Mouse (Mus musculus): ENCODE data around the gene Angptl8. TPM values are rescaled to one million over a fixed set of nuclear protein-coding genes. Genes with fewer than 3 reads are reported as not detected.

Angptl8 gene
- polyA plus RNA-seq, 1 experiment from 2014 or later, result 0.87 TPM

- Histone ChIP-seq H3K4me2 (ENCODE audit: low read length) (no peak overlapping the region), H3K27me3 (ENCODE audit: control insufficient read depth, insufficient read depth, low read depth, low read length) (no peaks in the 10 kb centered on the region), H3K27ac (ENCODE audit: low read length) (no peak overlapping the region), H3K4me3 (ENCODE audit: low read depth, low read length) (no peak overlapping the region), H3K9ac (ENCODE audit: low read depth, low read length) (no peak overlapping the region), H3K9me3 (replicated peaks; ENCODE audit: control insufficient read depth, low read length, poor library complexity, severe bottlenecking) (no peaks in the 10 kb centered on the region), H3K4me1 (ENCODE audit: control insufficient read depth, insufficient read depth, low read length) (no peaks in the 10 kb centered on the region), H3K36me3 (ENCODE audit: control insufficient read depth, insufficient read depth, low read length) (no peaks in the 10 kb centered on the region)
- ATAC-seq, result no peak
- 60% methylated on average over 8 of the region's 8 CpGs for WGBS
These were observed 4.9 kb downstream of the Angptl8 start for GRCm38 (mm10) chr9:21840115-21840787.

- Histone ChIP-seq H3K4me3 (ENCODE audit: low read depth, low read length) (no peak overlapping the region), H3K36me3 (ENCODE audit: control insufficient read depth, insufficient read depth, low read length) (no peaks in the 10 kb centered on the region), H3K27ac (ENCODE audit: low read length) (no peak overlapping the region), H3K9ac (ENCODE audit: low read depth, low read length) (no peak overlapping the region), H3K4me2 (ENCODE audit: low read length) (no peak overlapping the region), H3K4me1 (ENCODE audit: control insufficient read depth, insufficient read depth, low read length) (no peaks in the 10 kb centered on the region), H3K27me3 (ENCODE audit: control insufficient read depth, insufficient read depth, low read depth, low read length) (no peaks in the 10 kb centered on the region), H3K9me3 (replicated peaks; ENCODE audit: control insufficient read depth, low read length, poor library complexity, severe bottlenecking) (no peaks in the 10 kb centered on the region)
- WGBS, result 96% methylated on average over 6 of the region's 6 CpGs
- ATAC-seq, result no peak
These were observed 6.0 kb downstream of the Angptl8 start for GRCm38 (mm10) chr9:21841340-21841739.

GRCm38 (mm10) chr9:21842391-21842790, 7.1 kb downstream of the Angptl8 start:
- H3K4me3 ChIP-seq (ENCODE audit: low read depth, low read length), result no peak overlapping the region
- no peaks in the 10 kb centered on the region for H3K9me3 ChIP-seq (replicated peaks; ENCODE audit: control insufficient read depth, low read length, poor library complexity, severe bottlenecking)
- no peaks in the 10 kb centered on the region for H3K36me3 ChIP-seq (ENCODE audit: control insufficient read depth, insufficient read depth, low read length)
- ATAC-seq, result no peak
- 66% methylated on average over 5 of the region's 5 CpGs for WGBS
- no peaks in the 10 kb centered on the region for H3K4me1 ChIP-seq (ENCODE audit: control insufficient read depth, insufficient read depth, low read length)
- H3K27ac ChIP-seq (ENCODE audit: low read length), result no peak overlapping the region
- no peaks in the 10 kb centered on the region for H3K27me3 ChIP-seq (ENCODE audit: control insufficient read depth, insufficient read depth, low read depth, low read length)
- H3K4me2 ChIP-seq (ENCODE audit: low read length), result no peak overlapping the region
- H3K9ac ChIP-seq (ENCODE audit: low read depth, low read length), result no peak overlapping the region

GRCm38 (mm10) chr9:21843086-21843485, 7.8 kb downstream of the Angptl8 start:
- H3K9ac ChIP-seq (ENCODE audit: low read depth, low read length), result no peak overlapping the region
- no peaks in the 10 kb centered on the region for H3K36me3 ChIP-seq (ENCODE audit: control insufficient read depth, insufficient read depth, low read length)
- no peak overlapping the region for H3K4me3 ChIP-seq (ENCODE audit: low read depth, low read length)
- no peak overlapping the region for H3K4me2 ChIP-seq (ENCODE audit: low read length)
- H3K27ac ChIP-seq (ENCODE audit: low read length), result no peak overlapping the region
- H3K9me3 ChIP-seq (replicated peaks; ENCODE audit: control insufficient read depth, low read length, poor library complexity, severe bottlenecking), result no peaks in the 10 kb centered on the region
- no peaks in the 10 kb centered on the region for H3K4me1 ChIP-seq (ENCODE audit: control insufficient read depth, insufficient read depth, low read length)
- H3K27me3 ChIP-seq (ENCODE audit: control insufficient read depth, insufficient read depth, low read depth, low read length), result no peaks in the 10 kb centered on the region
- WGBS, result 79% methylated on average over 6 of the region's 6 CpGs
- ATAC-seq, result no peak

- 67% methylated on average over 14 of the region's 14 CpGs for WGBS
- H3K9me3 ChIP-seq (replicated peaks; ENCODE audit: control insufficient read depth, low read length, poor library complexity, severe bottlenecking), result no peaks in the 10 kb centered on the region
- H3K4me3 ChIP-seq (ENCODE audit: low read depth, low read length), result no peak overlapping the region
- no peak overlapping the region for H3K27ac ChIP-seq (ENCODE audit: low read length)
- H3K9ac ChIP-seq (ENCODE audit: low read depth, low read length), result no peak overlapping the region
- no peak for ATAC-seq
- H3K4me2 ChIP-seq (ENCODE audit: low read length), result no peak overlapping the region
- H3K27me3 ChIP-seq (ENCODE audit: control insufficient read depth, insufficient read depth, low read depth, low read length), result no peaks in the 10 kb centered on the region
- H3K36me3 ChIP-seq (ENCODE audit: control insufficient read depth, insufficient read depth, low read length), result no peaks in the 10 kb centered on the region
- H3K4me1 ChIP-seq (ENCODE audit: control insufficient read depth, insufficient read depth, low read length), result no peaks in the 10 kb centered on the region
These were observed 10.2 kb downstream of the Angptl8 start for GRCm38 (mm10) chr9:21845381-21846080.

- ATAC-seq, result no peak
- 19% methylated on average over 11 of the region's 11 CpGs for WGBS
- 0 out of 2 replicates have a peak overlapping the region, but pooled peaks have one; percentile 16 for H3K9ac ChIP-seq (ENCODE audit: low read depth, low read length)
These were observed 11.5 kb downstream of the Angptl8 start for GRCm38 (mm10) chr9:21846755-21847341.

GRCm38 (mm10) chr9:21847425-21847824, 12.1 kb downstream of the Angptl8 start:
- no peak for ATAC-seq
- H3K4me1 ChIP-seq (ENCODE audit: control insufficient read depth, insufficient read depth, low read length), result no peaks in the 10 kb centered on the region
- H3K9me3 ChIP-seq (replicated peaks; ENCODE audit: control insufficient read depth, low read length, poor library complexity, severe bottlenecking), result no peaks in the 10 kb centered on the region
- H3K36me3 ChIP-seq (ENCODE audit: control insufficient read depth, insufficient read depth, low read length), result no peaks in the 10 kb centered on the region
- WGBS, result 21% methylated on average over 3 of the region's 3 CpGs
- no peak overlapping the region for H3K4me2 ChIP-seq (ENCODE audit: low read length)
- H3K4me3 ChIP-seq (ENCODE audit: low read depth, low read length), result no peak overlapping the region
- H3K9ac ChIP-seq (ENCODE audit: low read depth, low read length), result no peak overlapping the region
- no peaks in the 10 kb centered on the region for H3K27me3 ChIP-seq (ENCODE audit: control insufficient read depth, insufficient read depth, low read depth, low read length)
- peak overlapping the region; percentile 40 for H3K27ac ChIP-seq (ENCODE audit: low read length)

More at GRCm38 (mm10) chr9:21846755-21847341, 11.5 kb downstream of the Angptl8 start:
- Histone ChIP-seq H3K27ac (ENCODE audit: low read length) (peak overlapping the region; percentile 52; the same call in 1 of the 2 replicates), H3K4me3 (ENCODE audit: low read depth, low read length) (no peak overlapping the region), H3K4me2 (ENCODE audit: low read length) (no peak overlapping the region), H3K4me1 (ENCODE audit: control insufficient read depth, insufficient read depth, low read length) (no peaks in the 10 kb centered on the region), H3K36me3 (ENCODE audit: control insufficient read depth, insufficient read depth, low read length) (no peaks in the 10 kb centered on the region), H3K27me3 (ENCODE audit: control insufficient read depth, insufficient read depth, low read depth, low read length) (no peaks in the 10 kb centered on the region), H3K9me3 (replicated peaks; ENCODE audit: control insufficient read depth, low read length, poor library complexity, severe bottlenecking) (no peaks in the 10 kb centered on the region)

- Histone ChIP-seq H3K36me3 (ENCODE audit: control insufficient read depth, insufficient read depth, low read length) (no peaks in the 10 kb centered on the region), H3K9ac (ENCODE audit: low read depth, low read length) (no peak overlapping the region), H3K4me1 (ENCODE audit: control insufficient read depth, insufficient read depth, low read length) (peaks cover 3% of the 10 kb centered on the region; the same call in 1 of the 2 replicates), H3K9me3 (replicated peaks; ENCODE audit: control insufficient read depth, low read length, poor library complexity, severe bottlenecking) (no peaks in the 10 kb centered on the region), H3K4me3 (ENCODE audit: low read depth, low read length) (no peak overlapping the region), H3K27ac (ENCODE audit: low read length) (peak overlapping the region; percentile 40; the same call in 1 of the 2 replicates), H3K27me3 (ENCODE audit: control insufficient read depth, insufficient read depth, low read depth, low read length) (no peaks in the 10 kb centered on the region), H3K4me2 (ENCODE audit: low read length) (no peak overlapping the region)
- ATAC-seq, result no peak
- WGBS, result 21% methylated on average over 10 of the region's 10 CpGs
These were observed 12.6 kb downstream of the Angptl8 start for GRCm38 (mm10) chr9:21847926-21848325.

All from midbrain, embryonic 16.5 days (tissue).